Mouse (Mus musculus): ENCODE measurements around the gene Ppp2r5c.

Ppp2r5c gene

GRCm38 (mm10) chr12:110446290-110447170, at the start of gene Ppp2r5c:
Ppp2r5c (plus strand) TSS chr12:110447120.
- peak; percentile 89 to 93 for DNase-seq (ENCODE audit: low spot score in 2 of 2)

GRCm38 (mm10) chr12:110398351-110398750, 48.6 kb upstream of the Ppp2r5c start:
- peak; percentile 35 to 40 for DNase-seq (ENCODE audit: low spot score in 2 of 2)

- DNase-seq (ENCODE audit: low spot score in 2 of 2): no peak
Measured at GRCm38 (mm10) chr12:110399161-110399560, 47.8 kb upstream of the Ppp2r5c start.

GRCm38 (mm10) chr12:110400936-110401335, 46.0 kb upstream of the Ppp2r5c start:
- DNase-seq (ENCODE audit: low spot score in 2 of 2): no peak

- DNase-seq (ENCODE audit: low spot score in 2 of 2): no peak
Measured at GRCm38 (mm10) chr12:110401871-110402270, 45.0 kb upstream of the Ppp2r5c start.

- no peak for DNase-seq (ENCODE audit: low spot score in 2 of 2)
Measured at GRCm38 (mm10) chr12:110416244-110416643, 30.7 kb upstream of the Ppp2r5c start.

GRCm38 (mm10) chr12:110417023-110417986, 29.6 kb upstream of the Ppp2r5c start:
- DNase-seq (ENCODE audit: low spot score in 2 of 2): no peak

GRCm38 (mm10) chr12:110417987-110418734, 28.8 kb upstream of the Ppp2r5c start:
- no peak for DNase-seq (ENCODE audit: low spot score in 2 of 2)

GRCm38 (mm10) chr12:110418735-110419350, 28.1 kb upstream of the Ppp2r5c start:
- DNase-seq (ENCODE audit: low spot score in 2 of 2): no peak

GRCm38 (mm10) chr12:110419879-110420278, 27.0 kb upstream of the Ppp2r5c start:
- DNase-seq (ENCODE audit: low spot score in 2 of 2): no peak

GRCm38 (mm10) chr12:110421361-110421760, 25.6 kb upstream of the Ppp2r5c start:
- no peak for DNase-seq (ENCODE audit: low spot score in 2 of 2)

- no peak for DNase-seq (ENCODE audit: low spot score in 2 of 2)
Measured at GRCm38 (mm10) chr12:110424008-110424704, 22.8 kb upstream of the Ppp2r5c start.

GRCm38 (mm10) chr12:110426417-110427010, 20.4 kb upstream of the Ppp2r5c start:
- no peak for DNase-seq (ENCODE audit: low spot score in 2 of 2)

GRCm38 (mm10) chr12:110429340-110429973, 17.5 kb upstream of the Ppp2r5c start:
- no peak for DNase-seq (ENCODE audit: low spot score in 2 of 2)

GRCm38 (mm10) chr12:110429990-110430389, 16.9 kb upstream of the Ppp2r5c start:
- DNase-seq (ENCODE audit: low spot score in 2 of 2): no peak

GRCm38 (mm10) chr12:110431805-110432204, 15.1 kb upstream of the Ppp2r5c start:
- DNase-seq (ENCODE audit: low spot score in 2 of 2): no peak

- DNase-seq (ENCODE audit: low spot score in 2 of 2): no peak
Measured at GRCm38 (mm10) chr12:110436638-110437366, 10.1 kb upstream of the Ppp2r5c start.

- DNase-seq (ENCODE audit: low spot score in 2 of 2): no peak
Measured at GRCm38 (mm10) chr12:110437367-110437703, 9.6 kb upstream of the Ppp2r5c start.

GRCm38 (mm10) chr12:110438367-110438973, 8.4 kb upstream of the Ppp2r5c start:
- no peak for DNase-seq (ENCODE audit: low spot score in 2 of 2)

Data from spleen, postnatal 14 days (tissue).